Mouse (Mus musculus) kidney, embryonic 16.5 days (tissue): ENCODE data around the gene Cdk9. TPM values are rescaled to one million over a fixed set of nuclear protein-coding genes. Genes with fewer than 3 reads are reported as not detected.
A peak's percentile ranks its signal among the peaks of the same experiment; 100 is the strongest.

Source experiments
- ATAC-seq: fragments of 200-750 bp; cut with Nextera tagmentation; 2 replicates; pipeline ENCODE4 v1.8.0; 2017; ENCODE audit warnings: moderate TSS enrichment; ENCODE audit not compliant: low FRiP score, low TSS enrichment
- H3K27ac ChIP-seq: fragments of 300-500 bp; sonication (generic); 2 replicates; pipeline ENCODE4 v1.5.1; 2014; ENCODE audit warnings: low read length
- H3K27me3 ChIP-seq: fragments of 300-500 bp; sonication (generic); 2 replicates; pipeline ENCODE4 v1.6.1; 2014; ENCODE audit warnings: low read length, control low read depth, mixed read lengths; ENCODE audit not compliant: insufficient read depth
- H3K36me3 ChIP-seq: fragments of 300-500 bp; sonication (generic); 2 replicates; pipeline ENCODE4 v1.6.1; 2014; ENCODE audit warnings: low read length, control low read depth, mixed read lengths; ENCODE audit not compliant: insufficient read depth
- H3K4me1 ChIP-seq: fragments of 300-500 bp; sonication (generic); 2 replicates; pipeline ENCODE4 v1.6.1; 2014; ENCODE audit warnings: low read length, control low read depth, mixed read lengths; ENCODE audit not compliant: insufficient read depth
- H3K4me2 ChIP-seq: fragments of 300-500 bp; sonication (generic); replicated peaks from 2 replicates; pipeline ENCODE4 v1.6.1; 2014; ENCODE audit warnings: low read depth, low read length
- H3K4me3 ChIP-seq: fragments of 300-500 bp; sonication (generic); 2 replicates; pipeline ENCODE4 v1.5.1; 2014; ENCODE audit warnings: mild to moderate bottlenecking, low read length
- H3K9ac ChIP-seq: fragments of 300-500 bp; sonication (generic); replicated peaks from 2 replicates; pipeline ENCODE4 v1.6.1; 2014; ENCODE audit warnings: low read length
- H3K9me3 ChIP-seq: fragments of 300-500 bp; sonication (generic); 2 replicates; pipeline ENCODE4 v1.6.1; 2016; ENCODE audit warnings: low read length, control low read depth
- WGBS: fragments of 180-500 bp; shearing (Covaris S2); extraction: QIAGEN DNeasy Blood & Tissue Kit; methylation state at CpG from one replicate; pipeline ENCODE4 v1.1.7; 2014; 5-methylcytosine and 5-hydroxymethylcytosine counted together
- polyA plus RNA-seq: library from polyadenylated mRNA; unstranded; fragments of >200 nt; fragmentation: Nextera tagmentation; extraction: Ambion mirVana; gene quantifications from 2 replicates; pipeline ENCODE4 v1.2.1, GENCODE M21; 2015

Cdk9 gene
- polyA plus RNA-seq, 1 experiment from 2014 or later: 113 TPM

DNA sequence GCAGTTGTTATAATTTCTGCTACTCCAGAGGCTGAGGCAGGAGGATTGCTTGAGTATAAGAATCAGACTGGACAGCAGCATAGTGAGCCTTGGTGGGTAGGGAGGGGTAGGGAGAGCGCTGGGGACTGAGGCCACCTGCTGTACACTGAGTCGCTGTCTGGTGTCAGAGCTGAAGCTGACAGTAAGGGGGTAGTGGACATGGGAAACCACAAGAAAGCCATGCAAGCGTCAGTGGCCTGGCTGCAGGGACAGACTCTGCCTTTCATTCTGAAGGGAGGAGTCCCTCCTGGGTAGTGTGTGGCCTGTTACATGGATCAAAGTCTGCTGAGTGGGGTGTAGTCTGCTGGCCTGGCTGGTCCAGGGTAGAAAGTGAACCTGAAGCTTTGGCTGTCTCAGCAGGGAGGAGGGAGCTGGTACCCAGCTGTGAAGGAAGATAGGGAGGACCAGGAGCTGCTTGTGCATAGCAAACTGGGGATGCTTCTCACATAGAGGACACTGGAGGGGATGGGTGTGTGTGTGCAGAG, 23.5 kb upstream of the Cdk9 start:
- ATAC-seq: no peak
- no peaks in the 10 kb centered on the region for H3K36me3 ChIP-seq
- H3K9me3 ChIP-seq: no peaks in the 10 kb centered on the region
- H3K9ac ChIP-seq: no peak overlapping the region
- H3K27ac ChIP-seq: no peak overlapping the region
- H3K4me2 ChIP-seq: no peak overlapping the region
- peaks cover 8% of the 10 kb centered on the region for H3K27me3 ChIP-seq
- 46% methylated on average over 3 of the region's 3 CpGs for WGBS
- H3K4me3 ChIP-seq: no peak overlapping the region
- peaks cover 30% of the 10 kb centered on the region for H3K4me1 ChIP-seq

DNA sequence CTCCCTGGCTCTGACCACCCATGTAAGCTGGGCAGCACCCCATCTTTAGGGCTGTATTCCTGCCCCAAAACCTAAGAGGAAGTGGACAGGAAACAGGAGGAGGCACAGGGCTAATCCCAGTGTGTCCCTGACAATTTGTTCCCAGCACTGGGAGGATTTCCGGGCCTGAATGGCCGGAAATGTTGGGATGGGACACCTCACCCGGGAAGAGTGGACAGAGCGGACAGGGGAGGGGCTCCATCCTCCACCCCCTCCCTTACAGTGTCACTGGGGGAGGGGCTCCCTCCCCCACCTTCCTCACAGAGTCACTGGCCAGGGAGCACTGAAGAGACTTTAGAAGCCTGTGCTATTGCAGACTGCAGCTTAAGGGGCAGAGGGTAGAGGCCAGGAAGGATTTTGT, 22.1 kb upstream of the Cdk9 start:
- no peak overlapping the region for H3K4me3 ChIP-seq
- no peaks in the 10 kb centered on the region for H3K9me3 ChIP-seq
- WGBS: 33% methylated on average over 4 of the region's 4 CpGs
- no peaks in the 10 kb centered on the region; the same call in 1 of the 2 replicates for H3K27me3 ChIP-seq
- H3K36me3 ChIP-seq: no peaks in the 10 kb centered on the region
- peak overlapping the region; percentile 28 for H3K4me2 ChIP-seq
- peak; percentile 33 for ATAC-seq
- H3K4me1 ChIP-seq: peaks cover 36% of the 10 kb centered on the region
- 0 out of 2 replicates have a peak overlapping the region, but pooled peaks have one; percentile 9 for H3K9ac ChIP-seq
- peak overlapping the region; percentile 90 for H3K27ac ChIP-seq

DNA sequence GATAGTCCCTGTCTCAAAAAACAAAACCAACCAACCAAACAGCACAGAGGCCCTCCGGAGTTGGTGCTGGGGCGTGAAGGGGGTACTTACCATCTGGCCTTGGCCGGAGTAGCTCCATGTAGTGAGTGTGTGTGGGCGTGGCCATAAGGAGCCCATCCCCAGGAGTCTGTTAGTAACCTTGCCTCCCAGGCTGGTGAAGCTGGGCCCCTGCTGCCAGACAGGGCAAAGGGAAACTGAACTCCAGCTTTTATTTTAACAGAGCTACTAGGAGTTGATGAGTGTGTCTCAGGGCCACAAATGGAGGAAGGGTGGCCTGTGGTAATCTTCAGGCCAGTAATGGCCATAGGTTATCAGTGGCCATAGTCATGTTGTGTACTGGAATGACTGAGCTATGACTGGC, 21.6 kb upstream of the Cdk9 start:
- 33% methylated on average over 4 of the region's 4 CpGs for WGBS

DNA sequence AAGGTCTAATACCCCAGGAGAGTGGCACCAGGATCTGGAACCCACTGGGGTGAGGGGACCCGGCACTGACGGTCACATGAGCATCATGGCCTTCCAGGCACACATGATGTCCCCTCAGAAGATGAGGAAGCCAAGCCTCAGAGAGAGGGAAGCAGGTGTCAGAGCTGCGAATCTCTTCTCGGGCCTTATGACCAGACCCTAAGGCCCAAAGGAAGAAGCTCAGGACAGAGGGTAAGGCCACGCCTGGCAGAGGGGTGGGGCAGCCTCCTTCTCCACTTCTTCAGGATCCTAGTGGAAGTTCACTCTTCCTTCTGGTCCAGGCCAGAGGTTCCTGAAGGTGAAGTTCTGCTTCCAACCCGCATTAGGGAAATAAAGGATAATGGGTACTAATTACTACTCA, 19.8 kb upstream of the Cdk9 start:
- 71% methylated on average over 6 of the region's 6 CpGs for WGBS
- Histone ChIP-seq H3K27ac (peak overlapping the region; percentile 81; the same call in 1 of the 2 replicates), H3K4me1 (peaks cover 41% of the 10 kb centered on the region), H3K9ac (no peak overlapping the region), H3K27me3 (no peaks in the 10 kb centered on the region), H3K9me3 (no peaks in the 10 kb centered on the region), H3K4me2 (no peak overlapping the region), H3K36me3 (no peaks in the 10 kb centered on the region), H3K4me3 (no peak overlapping the region)
- no peak for ATAC-seq

More for the DNA sequence above, 21.6 kb upstream of the Cdk9 start:
- peak overlapping the region; percentile 24; the same call in 1 of the 2 replicates for H3K4me2 ChIP-seq
- no peaks in the 10 kb centered on the region for H3K9me3 ChIP-seq
- no peaks in the 10 kb centered on the region; the same call in 1 of the 2 replicates for H3K27me3 ChIP-seq
- peak; percentile 69; the same call in 1 of the 2 replicates for ATAC-seq
- H3K9ac ChIP-seq: 0 out of 2 replicates have a peak overlapping the region, but pooled peaks have one; percentile 9
- peak overlapping the region; percentile 90 for H3K27ac ChIP-seq
- no peaks in the 10 kb centered on the region for H3K36me3 ChIP-seq
- H3K4me3 ChIP-seq: no peak overlapping the region
- H3K4me1 ChIP-seq: peaks cover 40% of the 10 kb centered on the region

DNA sequence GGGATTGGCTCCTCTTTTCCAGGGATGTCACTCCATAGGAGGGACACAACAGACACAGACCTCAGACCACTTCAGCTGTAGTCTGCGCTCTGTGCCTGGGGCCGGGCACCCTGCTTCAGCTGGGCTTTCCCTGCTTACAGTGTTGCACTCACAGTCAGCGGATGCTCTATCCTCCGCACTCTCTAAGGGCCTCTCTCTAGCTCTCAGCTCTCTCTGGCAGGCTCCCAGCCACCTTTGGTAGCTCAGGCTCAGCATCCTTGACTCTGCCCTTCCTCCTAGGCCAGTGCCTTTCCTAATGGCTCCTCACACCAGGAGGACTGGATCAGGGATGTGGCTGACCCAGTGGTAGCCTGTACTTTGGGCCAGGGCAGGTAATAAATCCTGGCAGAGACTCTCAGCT, 19.0 kb upstream of the Cdk9 start:
- Histone ChIP-seq H3K27ac (peak overlapping the region; percentile 81), H3K9ac (no peak overlapping the region), H3K27me3 (no peaks in the 10 kb centered on the region), H3K4me1 (peaks cover 44% of the 10 kb centered on the region), H3K36me3 (no peaks in the 10 kb centered on the region), H3K4me2 (peak overlapping the region; percentile 1; the same call in 1 of the 2 replicates), H3K9me3 (no peaks in the 10 kb centered on the region), H3K4me3 (no peak overlapping the region; the same call in 1 of the 2 replicates)
- WGBS: 70% methylated on average over 4 of the region's 4 CpGs
- ATAC-seq: no peak

DNA sequence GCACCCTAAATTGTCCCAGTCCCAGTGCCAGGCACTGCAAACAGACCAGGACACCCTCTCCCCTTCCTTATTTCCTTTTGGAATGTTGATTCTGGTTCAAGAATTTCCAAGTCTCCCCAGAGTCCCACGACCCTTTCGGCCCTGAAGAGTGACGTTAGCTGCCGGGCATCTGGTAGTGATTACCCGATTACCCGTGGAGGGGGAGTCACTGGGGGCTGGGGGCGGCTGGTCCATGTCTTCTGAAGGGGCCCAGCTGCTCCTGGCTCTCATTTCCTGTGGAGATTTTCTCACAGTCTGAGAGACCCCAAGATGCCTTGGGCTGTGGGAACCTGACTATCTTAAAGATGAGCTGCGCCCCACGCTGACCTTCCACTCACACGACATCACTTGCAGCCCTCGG, 18.0 kb upstream of the Cdk9 start:
- no peaks in the 10 kb centered on the region for H3K27me3 ChIP-seq
- peak overlapping the region; percentile 25; the same call in 1 of the 2 replicates for H3K9ac ChIP-seq
- H3K4me3 ChIP-seq: peak overlapping the region; percentile 50
- WGBS: 13% methylated on average over 11 of the region's 11 CpGs
- peak overlapping the region; percentile 58 for H3K4me2 ChIP-seq
- no peaks in the 10 kb centered on the region for H3K9me3 ChIP-seq
- no peaks in the 10 kb centered on the region for H3K36me3 ChIP-seq
- no peak for ATAC-seq
- H3K27ac ChIP-seq: peak overlapping the region; percentile 81
- H3K4me1 ChIP-seq: peaks cover 45% of the 10 kb centered on the region

DNA sequence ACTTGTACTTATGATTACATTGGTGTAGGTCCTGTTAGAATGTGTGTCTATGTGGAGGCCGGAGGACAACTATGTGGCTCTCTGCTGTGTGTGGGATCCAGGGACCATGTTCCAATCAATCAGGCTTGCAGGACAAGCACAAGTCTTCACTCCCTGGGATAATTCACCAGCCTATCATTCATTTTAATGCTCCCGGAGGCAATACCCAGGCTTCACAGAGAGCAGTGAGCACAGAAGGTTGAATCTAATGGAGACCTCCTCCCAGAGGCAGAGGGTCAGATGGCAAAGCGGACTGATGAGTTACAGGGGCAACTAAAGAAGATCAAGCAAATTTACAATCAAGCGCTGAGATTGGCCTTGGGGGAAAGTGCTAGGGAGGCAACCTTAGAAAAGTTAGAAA, 16.7 kb upstream of the Cdk9 start:
- ATAC-seq: no peak
- Histone ChIP-seq H3K4me3 (peak overlapping the region; percentile 50), H3K9me3 (no peaks in the 10 kb centered on the region), H3K27ac (peak overlapping the region; percentile 81; the same call in 1 of the 2 replicates), H3K27me3 (no peaks in the 10 kb centered on the region), H3K36me3 (no peaks in the 10 kb centered on the region), H3K4me2 (peak overlapping the region; percentile 58), H3K4me1 (peaks cover 37% of the 10 kb centered on the region), H3K9ac (0 out of 2 replicates have a peak overlapping the region, but pooled peaks have one; percentile 17)
- 33% methylated on average over 4 of the region's 4 CpGs for WGBS

DNA sequence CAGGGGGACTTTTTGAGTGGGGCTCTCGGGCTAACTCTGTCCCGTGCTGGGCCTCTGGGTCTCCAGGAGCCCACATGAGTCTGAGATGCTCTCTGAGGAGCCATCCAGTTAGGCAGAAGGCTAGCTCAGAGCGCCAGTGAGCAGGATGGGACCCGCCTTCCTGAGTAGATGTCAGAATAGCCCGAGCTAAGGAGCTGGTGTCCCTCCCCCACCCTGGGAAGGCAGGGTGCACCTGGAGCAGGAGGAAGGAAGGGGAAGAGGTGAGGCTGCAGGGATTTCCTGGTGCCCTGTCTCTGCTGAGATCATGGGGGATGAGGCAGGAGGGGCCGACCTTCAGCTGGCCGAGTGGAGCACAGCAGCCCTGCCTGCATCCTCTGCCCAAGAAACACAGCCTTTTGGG, 15.6 kb upstream of the Cdk9 start:
- Histone ChIP-seq H3K4me3 (peak overlapping the region; percentile 50), H3K9me3 (no peaks in the 10 kb centered on the region), H3K4me2 (peak overlapping the region; percentile 58), H3K27me3 (no peaks in the 10 kb centered on the region), H3K9ac (peak overlapping the region; percentile 56), H3K4me1 (peaks cover 35% of the 10 kb centered on the region), H3K36me3 (no peaks in the 10 kb centered on the region), H3K27ac (peak overlapping the region; percentile 81)
- WGBS: 34% methylated on average over 7 of the region's 7 CpGs
- peak; percentile 28; the same call in 1 of the 2 replicates for ATAC-seq

DNA sequence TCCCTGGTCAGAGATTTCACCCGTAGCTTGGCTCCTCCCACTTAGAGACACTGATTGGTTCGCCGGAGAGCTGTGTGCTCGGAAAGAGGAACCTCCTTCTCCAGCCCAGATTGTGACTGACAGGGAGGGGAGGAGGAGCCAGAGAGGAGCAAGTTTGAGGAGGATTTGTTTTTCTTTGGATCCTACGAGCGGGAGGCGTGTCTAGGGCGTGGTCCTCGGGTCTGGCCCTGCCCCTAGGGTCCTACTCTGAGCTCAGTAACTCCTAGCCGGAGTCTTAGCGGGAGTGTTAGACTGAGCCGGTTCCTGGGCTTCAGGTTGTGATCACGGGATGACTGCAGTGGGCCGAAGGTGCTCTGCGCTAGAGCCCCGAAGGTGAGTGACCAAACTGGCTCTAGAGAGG, 14.6 kb upstream of the Cdk9 start:
- H3K4me2 ChIP-seq: peak overlapping the region; percentile 58
- no peaks in the 10 kb centered on the region for H3K27me3 ChIP-seq
- H3K36me3 ChIP-seq: no peaks in the 10 kb centered on the region
- peaks cover 35% of the 10 kb centered on the region for H3K4me1 ChIP-seq
- peak overlapping the region; percentile 50 for H3K4me3 ChIP-seq
- no peaks in the 10 kb centered on the region for H3K9me3 ChIP-seq
- peak overlapping the region; percentile 48; the same call in 1 of the 2 replicates for H3K27ac ChIP-seq
- WGBS: under 1% methylated on average over 16 of the region's 16 CpGs
- ATAC-seq: peak; percentile 98
- peak overlapping the region; percentile 56 for H3K9ac ChIP-seq
